Mouse (Mus musculus) E14TG2a.4 (cell line): ENCODE results near the gene Tcp10a.
"Not testable (repeated sequence)": the region's sequence is repeated elsewhere in the genome, so short reads cannot be mapped to it uniquely, and the experiment has no call there.

Source experiments
- H3K27me3 ChIP-seq: 2 replicates; pipeline ENCODE4 v1.6.1; 2014; ENCODE audit warnings: low read length, control low read depth; ENCODE audit not compliant: insufficient read depth
- H3K36me3 ChIP-seq: 2 replicates; pipeline ENCODE4 v1.6.1; 2014; ENCODE audit warnings: low read length, control low read depth; ENCODE audit not compliant: insufficient read depth
- H3K4me1 ChIP-seq: replicated peaks from 2 replicates; pipeline ENCODE4 v1.6.1; 2014; ENCODE audit warnings: low read depth, low read length, control low read depth
- H3K4me3 ChIP-seq: replicated peaks from 2 replicates; pipeline ENCODE4 v1.5.1; 2014; ENCODE audit warnings: mild to moderate bottlenecking, low read length
- H3K9me3 ChIP-seq: 2 replicates; pipeline ENCODE4 v1.6.1; 2014; ENCODE audit warnings: low read length, control low read depth
- CTCF ChIP-seq: conservative IDR thresholded peaks from 2 replicates; pipeline ENCODE4 v1.5.1; 2014; ENCODE audit warnings: low read length
- NANOG ChIP-seq: IDR thresholded peaks from 2 replicates; pipeline ENCODE4 v1.6.1; 2014; ENCODE audit warnings: borderline replicate concordance, low read length, mixed read lengths
- POU5F1 ChIP-seq: IDR thresholded peaks from 2 replicates; pipeline ENCODE4 v1.6.1; 2014; ENCODE audit warnings: low read length, borderline replicate concordance

Tcp10a gene

DNA sequence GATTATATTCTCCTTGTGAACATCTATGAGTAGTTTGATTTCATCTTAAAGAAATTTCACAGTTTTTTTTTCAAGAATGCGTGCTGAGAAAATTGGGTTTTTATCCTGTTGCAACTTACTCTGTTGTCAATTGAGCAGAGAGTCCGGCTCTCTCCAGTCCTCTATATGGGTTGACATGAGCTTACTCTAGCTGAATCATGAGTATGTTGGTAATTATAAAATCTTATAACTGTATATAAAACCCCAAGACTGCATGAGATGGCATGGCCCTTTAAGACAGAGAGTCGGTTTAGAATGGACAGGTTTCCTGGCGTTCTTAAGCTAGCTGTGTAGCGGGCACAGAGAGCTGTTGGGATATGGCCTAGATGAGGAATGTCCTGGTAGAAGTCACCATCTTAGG, at the start of gene Tcp10a:
TSS of gene Tcp10a (plus strand) at position 301 of the 400 bp plus-strand sequence.
- H3K36me3 ChIP-seq, H3K27me3 ChIP-seq, H3K9me3 ChIP-seq, H3K4me1 ChIP-seq, H3K4me3 ChIP-seq: not testable (repeated sequence)

DNA sequence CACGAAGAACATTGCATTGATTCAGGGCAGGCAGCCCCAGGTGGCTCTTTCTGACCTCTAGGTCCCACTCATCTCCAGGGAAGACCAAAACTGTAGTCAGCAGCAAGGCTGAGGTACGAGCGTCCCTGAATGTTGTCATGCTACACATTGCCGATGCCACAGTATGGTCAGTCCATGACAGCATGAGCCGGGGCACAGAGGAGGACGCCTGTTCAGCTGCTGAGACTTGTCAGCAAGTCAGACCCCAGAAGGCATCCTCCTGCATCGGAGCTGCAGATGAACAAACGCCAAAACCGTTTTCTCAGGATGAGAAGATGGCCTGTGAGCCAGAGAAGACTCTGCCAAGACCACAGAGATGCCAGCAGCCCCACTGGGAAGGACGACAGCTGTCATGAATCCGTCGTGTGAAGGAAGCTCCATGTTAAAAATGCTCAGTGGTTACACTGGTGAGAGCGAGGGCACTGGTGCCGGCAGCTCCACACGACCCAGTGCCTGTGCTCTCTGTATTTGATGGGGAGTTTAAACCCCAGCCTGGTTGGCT, 45.7 kb upstream of the Tcp10a start:
- no peaks in the 10 kb centered on the region for H3K9me3 ChIP-seq
- no peaks in the 10 kb centered on the region for H3K4me1 ChIP-seq
- no peaks in the 10 kb centered on the region for H3K27me3 ChIP-seq
- H3K4me3 ChIP-seq, result no peak overlapping the region
- no peak for TF ChIP-seq POU5F1
- TF ChIP-seq NANOG, result no peak
- TF ChIP-seq CTCF, result no peak
- H3K36me3 ChIP-seq, result peaks cover 99% of the 10 kb centered on the region

DNA sequence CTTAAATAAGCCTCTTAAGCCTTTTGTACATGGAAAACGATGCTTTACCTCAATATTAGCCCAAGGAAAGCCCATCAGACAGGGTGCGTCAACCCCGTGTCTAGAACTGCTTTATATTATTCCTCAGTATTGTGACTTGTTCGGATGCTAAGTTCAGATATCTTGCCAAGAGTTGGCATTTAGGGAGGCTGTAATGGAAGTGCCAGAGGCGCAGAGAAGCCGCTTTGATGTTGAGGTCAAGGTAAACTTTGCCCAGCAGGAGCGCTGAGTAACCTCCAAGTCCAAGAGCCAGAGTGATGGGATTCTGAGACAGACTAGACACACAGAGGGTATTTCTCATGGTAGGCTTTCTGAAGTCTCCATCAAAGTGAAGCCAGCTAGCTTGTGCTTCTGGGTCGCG, 45.2 kb upstream of the Tcp10a start:
- H3K4me1 ChIP-seq, result no peaks in the 10 kb centered on the region
- H3K27me3 ChIP-seq, result no peaks in the 10 kb centered on the region
- no peak overlapping the region for H3K4me3 ChIP-seq
- no peaks in the 10 kb centered on the region for H3K9me3 ChIP-seq
- TF ChIP-seq POU5F1 (no peak), CTCF (no peak), NANOG (no peak)
- H3K36me3 ChIP-seq, result peaks cover 96% of the 10 kb centered on the region

DNA sequence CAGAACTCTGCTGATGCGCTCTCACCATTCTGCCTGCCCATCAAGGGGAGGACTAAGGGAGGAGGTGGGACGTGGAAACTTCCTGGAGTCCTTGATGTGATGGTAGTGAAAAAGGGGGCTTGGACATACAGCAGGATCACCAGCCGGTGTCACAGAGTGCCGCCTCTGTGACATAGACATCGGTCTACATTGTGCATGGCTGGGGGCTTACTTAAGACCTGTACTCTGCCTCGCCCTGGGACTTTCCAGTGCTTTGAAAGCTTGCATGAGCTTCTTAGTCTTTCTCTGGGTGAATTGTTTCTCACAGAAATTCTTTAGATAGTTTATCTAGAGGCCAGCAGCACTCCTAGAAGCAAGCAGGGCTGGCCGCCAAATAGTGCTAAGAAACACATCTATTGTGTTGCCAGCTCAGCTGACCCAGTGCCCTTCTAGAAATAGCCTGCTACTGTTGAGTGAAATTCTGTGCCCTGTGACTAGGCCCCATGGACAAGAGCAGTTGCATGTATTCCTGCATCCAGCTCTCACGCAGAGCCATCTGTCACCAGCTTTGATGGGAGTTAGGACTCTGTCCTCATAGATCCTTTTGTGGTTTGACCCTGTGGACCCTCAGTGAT, 40.0 kb upstream of the Tcp10a start:
- Histone ChIP-seq H3K4me1 (no peaks in the 10 kb centered on the region), H3K27me3 (no peaks in the 10 kb centered on the region), H3K9me3 (no peaks in the 10 kb centered on the region), H3K4me3 (no peak overlapping the region), H3K36me3 (peaks cover 79% of the 10 kb centered on the region)
- TF ChIP-seq NANOG (no peak), CTCF (no peak), POU5F1 (no peak)

DNA sequence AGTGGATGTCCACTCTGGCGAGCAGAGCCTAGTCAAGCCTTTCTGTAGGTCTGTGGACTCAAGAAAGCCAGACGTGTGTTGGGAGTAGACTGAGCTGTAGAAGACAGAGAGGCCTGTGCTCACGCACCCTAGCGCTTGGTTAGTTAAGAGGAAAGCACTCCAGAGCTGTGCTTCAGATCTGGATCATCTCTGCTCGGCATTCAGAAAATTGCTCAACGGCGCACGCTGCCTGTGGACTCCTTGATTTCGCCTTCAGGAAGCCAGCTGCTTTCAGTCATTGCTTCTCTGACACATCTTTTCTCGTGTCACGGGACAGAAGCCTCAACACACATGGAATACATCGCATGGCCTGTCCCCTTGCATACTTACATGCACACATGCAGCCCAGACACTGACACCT, 39.2 kb upstream of the Tcp10a start:
- Histone ChIP-seq H3K4me1 (no peaks in the 10 kb centered on the region), H3K4me3 (no peak overlapping the region), H3K9me3 (no peaks in the 10 kb centered on the region), H3K27me3 (no peaks in the 10 kb centered on the region), H3K36me3 (peaks cover 73% of the 10 kb centered on the region)
- TF ChIP-seq POU5F1 (no peak), CTCF (no peak), NANOG (no peak)

DNA sequence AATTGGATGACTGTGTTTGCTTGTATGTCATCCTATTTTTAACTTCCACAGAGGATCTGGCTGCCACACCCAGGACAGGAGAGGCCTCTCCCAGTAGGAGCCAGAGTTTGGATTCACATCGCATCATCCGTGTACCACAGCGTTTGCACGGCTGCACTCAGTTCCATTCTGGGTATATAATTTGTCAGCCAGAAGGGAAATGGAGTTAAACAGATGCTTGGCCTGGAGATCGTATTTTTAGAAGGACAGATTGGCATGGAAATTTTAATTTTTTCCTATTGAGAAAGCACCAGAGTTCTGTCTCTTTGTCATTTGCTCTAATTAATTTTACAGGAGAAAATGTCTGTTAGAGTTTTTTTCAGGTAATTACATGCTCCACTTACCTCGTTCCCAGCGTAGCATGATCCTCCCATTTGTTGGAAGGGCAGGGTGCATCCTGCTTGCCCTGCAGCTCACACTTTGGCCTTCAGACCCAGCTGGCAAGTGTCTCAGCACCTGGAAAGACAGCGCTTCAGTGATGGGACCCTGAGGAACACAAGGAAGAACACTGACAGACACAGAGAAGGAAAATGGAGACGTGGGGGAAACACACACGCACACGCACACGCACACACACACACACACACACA, 37.9 kb upstream of the Tcp10a start:
- H3K4me1 ChIP-seq, result no peaks in the 10 kb centered on the region
- peaks cover 72% of the 10 kb centered on the region for H3K36me3 ChIP-seq
- H3K27me3 ChIP-seq, result no peaks in the 10 kb centered on the region

DNA sequence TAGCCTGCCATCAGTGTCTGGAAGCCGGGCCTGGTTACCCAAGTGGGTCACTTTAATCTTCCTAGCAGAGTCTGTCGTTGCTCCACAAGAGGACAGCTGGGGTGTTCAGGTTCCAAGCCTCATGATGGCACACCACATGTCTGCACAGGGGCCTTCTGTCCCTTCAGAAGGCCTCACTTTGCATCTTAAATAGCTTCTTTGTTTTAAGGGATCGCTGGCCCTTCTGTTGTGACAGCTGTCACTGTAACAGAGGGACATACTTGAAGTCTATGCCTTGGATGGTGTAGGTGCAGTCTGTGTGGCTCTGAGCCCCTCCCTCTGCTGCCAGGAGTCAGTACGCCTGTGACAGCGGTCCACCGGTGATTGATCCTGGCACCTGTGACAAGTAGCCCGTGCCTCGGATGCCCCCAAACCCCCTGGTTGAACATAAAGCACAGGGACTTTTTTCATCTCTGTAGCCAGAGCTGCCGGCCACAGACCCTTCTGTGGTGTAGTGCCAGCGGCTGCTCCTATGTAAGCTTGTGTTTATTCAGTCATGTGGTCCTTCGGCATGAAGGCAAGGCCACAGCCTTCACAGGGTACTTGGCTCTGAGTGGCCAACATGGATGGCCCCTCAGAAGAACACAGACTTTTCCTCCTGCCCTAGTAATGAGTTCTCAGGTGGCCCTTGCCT, 32.3 kb upstream of the Tcp10a start:
- no peaks in the 10 kb centered on the region for H3K4me1 ChIP-seq
- H3K27me3 ChIP-seq, result no peaks in the 10 kb centered on the region
- no peak for TF ChIP-seq CTCF
- H3K36me3 ChIP-seq, result peaks cover 71% of the 10 kb centered on the region
- H3K9me3 ChIP-seq, result no peaks in the 10 kb centered on the region
- no peak overlapping the region for H3K4me3 ChIP-seq

More for the DNA sequence above, 37.9 kb upstream of the Tcp10a start:
- TF ChIP-seq CTCF (no peak), POU5F1 (no peak), NANOG (no peak)
- Histone ChIP-seq H3K9me3 (no peaks in the 10 kb centered on the region), H3K4me3 (no peak overlapping the region)

DNA sequence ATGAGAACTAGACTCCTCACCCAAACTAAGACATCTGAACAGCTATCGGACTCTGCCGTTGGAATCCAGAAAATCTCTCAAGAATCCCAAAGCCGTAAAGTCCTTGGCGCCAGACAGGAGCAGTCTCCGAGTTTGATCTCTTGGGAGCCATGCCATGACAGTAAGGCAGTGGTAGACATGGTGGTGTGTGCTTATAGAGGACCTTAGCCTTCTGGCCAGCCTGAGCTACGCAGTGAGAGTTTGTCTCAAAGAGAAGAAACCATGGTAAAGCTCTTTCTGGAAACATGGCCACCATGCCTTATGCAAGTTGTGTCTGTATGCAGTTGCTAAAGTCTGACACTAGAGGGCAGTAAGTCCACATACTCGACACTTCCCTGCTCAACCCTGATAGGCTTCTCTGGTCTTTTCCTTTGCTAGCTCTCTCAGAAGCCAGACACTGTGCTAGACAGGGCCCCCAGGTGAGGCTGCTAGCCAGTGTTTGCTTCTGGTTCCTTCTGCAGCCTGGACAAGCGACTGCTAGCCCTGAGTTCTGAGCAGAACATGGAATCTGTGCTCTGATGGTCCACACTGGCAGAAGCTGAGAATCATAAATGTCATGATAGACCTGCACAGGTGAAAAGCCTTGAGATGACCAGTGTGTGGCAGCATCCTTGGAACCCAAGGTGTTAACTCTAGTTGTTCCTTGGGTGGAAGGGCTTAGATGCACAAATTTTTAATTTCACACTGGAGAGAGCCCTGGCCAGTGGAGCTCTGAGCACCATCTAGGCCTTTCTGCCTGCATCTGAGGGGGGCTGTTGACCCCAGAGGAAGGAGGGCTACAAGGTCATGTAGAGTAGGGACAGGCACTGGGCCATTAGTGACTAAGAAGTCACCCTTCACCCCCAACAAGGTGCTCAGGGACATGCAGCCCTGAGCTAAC, 17.9 kb upstream of the Tcp10a start:
- not testable (repeated sequence) for H3K36me3 ChIP-seq, H3K4me3 ChIP-seq, H3K27me3 ChIP-seq, H3K9me3 ChIP-seq, H3K4me1 ChIP-seq
- peak; percentile 40 for TF ChIP-seq CTCF

DNA sequence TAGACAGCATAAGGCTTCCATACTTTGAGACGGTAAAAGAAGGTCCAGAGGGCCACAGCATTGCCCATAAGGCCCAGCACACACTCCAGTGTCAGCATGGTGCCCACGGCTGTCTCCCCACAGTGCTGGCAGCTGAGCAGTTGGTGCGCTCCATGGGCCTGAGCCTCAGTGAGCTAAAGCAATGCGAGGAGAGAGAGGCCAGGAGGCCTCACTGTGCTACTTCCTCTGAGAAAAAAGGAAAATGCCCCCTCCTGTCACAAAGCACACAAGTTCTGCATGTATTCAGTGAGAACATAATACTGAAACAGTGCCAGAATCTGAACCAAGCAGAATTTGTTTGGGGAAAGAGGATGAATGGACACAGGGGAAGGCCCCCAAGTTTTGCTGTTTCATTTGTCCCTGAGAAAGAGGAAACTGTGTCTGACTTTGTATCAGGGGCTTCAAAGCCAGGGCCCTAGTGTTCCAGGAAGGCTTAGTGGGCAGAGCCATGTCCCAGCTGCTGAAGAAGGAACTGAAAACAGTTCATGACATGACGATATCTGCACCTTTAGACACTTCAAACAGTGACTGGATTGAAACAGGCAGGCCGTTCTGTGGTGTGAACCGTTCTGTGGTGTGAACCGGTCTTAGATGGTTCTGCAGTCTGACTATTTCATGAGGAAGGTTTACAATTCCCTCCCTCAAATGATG, 8.6 kb upstream of the Tcp10a start:
- H3K4me3 ChIP-seq, result not testable (repeated sequence)

DNA sequence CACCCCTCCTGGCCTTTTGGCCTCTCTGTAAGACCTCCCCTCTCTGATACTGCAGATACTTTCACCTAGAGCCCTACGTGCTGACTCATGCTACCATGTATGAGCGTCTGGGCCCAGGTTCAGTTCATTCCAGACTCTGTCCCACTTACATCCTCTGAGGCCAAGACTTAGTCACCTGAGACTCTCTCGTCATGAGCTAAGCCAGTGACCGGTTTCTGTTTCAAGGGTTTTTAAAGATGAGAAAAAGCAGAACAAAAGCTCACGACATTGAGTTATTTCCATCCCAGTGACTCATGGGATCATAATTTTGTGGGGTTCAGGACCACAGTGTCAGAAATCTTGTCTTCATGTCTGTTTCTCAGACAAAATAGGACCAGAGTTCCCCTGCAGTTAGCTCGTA, 4.7 kb upstream of the Tcp10a start:
- H3K4me3 ChIP-seq, H3K27me3 ChIP-seq, H3K36me3 ChIP-seq, H3K9me3 ChIP-seq, H3K4me1 ChIP-seq: not testable (repeated sequence)

More for the DNA sequence above, 8.6 kb upstream of the Tcp10a start:
- H3K9me3 ChIP-seq, H3K36me3 ChIP-seq, H3K4me1 ChIP-seq, H3K27me3 ChIP-seq: not testable (repeated sequence)

DNA sequence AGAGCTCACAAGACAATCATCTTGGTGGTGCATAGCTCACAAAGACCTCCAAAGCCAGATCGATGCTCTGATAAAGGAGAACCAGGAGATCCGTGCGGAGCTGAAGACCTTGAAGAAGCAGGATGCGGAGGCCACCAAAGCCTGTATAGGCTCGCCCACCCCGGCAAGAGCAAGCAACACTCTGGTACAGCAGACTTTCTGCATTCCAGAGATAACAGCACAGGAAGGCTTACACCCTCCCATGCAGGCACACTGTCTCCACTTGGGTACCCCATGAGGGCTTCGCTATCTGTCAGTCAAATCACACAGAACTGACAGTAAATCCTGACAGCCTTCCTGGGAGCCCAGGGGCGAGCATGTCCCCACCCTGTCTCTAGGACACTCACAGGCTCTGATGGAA, 2.0 kb downstream of the Tcp10a start:
- H3K4me3 ChIP-seq, H3K36me3 ChIP-seq, H3K27me3 ChIP-seq, H3K4me1 ChIP-seq, H3K9me3 ChIP-seq: not testable (repeated sequence)

DNA sequence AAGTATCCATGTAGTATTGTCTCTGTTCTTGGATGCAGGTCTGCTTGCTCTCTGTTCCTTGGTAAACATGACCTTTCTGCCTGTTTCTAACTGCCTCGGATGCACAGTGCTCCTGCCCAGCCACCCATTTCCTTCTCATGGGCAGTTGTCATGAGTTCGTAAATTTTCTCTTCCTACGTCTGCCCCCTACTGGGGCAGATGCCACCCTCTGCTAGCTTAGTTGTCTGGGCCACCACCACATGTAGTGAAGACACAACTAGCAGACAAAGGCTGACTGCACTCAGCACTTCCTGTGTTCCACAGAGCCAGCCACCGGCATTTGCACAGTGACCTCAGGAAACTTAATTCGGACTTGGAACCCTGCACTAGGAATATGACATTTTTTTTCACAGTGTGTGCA, 8.3 kb downstream of the Tcp10a start:
- not testable (repeated sequence) for H3K4me1 ChIP-seq, H3K9me3 ChIP-seq, H3K27me3 ChIP-seq, H3K36me3 ChIP-seq, H3K4me3 ChIP-seq
